Comparison of ENCODE assay signal across 20 mouse cellular contexts in the genomic region with DNA sequence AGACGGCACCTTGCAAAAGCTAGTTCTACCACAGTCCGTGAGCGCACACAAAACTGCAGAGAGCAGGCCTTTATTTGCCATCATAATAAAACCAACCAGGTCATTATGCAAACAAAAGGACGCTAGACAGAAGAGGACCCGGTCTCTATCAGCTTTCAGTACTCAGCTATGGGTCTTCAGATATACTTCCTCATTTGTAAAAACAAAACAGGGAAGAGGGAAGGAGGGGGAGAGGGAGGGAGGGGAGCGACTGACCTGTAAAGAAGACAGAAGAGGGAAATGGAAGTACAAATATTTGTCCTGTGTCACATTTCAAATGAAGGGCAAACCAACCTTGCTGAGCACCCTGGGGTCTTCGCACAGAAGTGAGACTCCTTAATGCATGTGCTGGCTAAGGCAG. TPM values are rescaled to one million over a fixed set of nuclear protein-coding genes. Genes with fewer than 3 reads are reported as not detected.
DNase-seq lines count a peak whose midpoint lies in the region; ATAC-seq and TF ChIP-seq lines count a peak whose summit lies in the region.
"Had no signal": no experiment of that assay in that cellular context is flagged by ENCODE, and none has a peak within 500 bp of the region (broad histone marks: within the 10 kb centered on the region; RNA-seq: fewer than 3 reads in every experiment).

No protein-coding gene starts in this region.

- TF ChIP-seq EP300 in liver, postnatal 0 days (IDR thresholded peaks at IDR 0.05; ENCODE audit: low read depth) = no peak

- H3K4me3 ChIP-seq in liver, postnatal 0 days (ENCODE audit: low read depth, low read length) = no peak overlapping the region
- no peak overlapping the region for H3K4me3 ChIP-seq in liver, embryonic 11.5 days (ENCODE audit: low read depth, low read length)
- peak overlapping the region; percentile 29; the same call in 1 of the 2 replicates for H3K4me3 ChIP-seq in G1E (ENCODE audit: low read depth, low read length)
- H3K4me3 ChIP-seq in intestine, embryonic 16.5 days (ENCODE audit: low read length) = no peak overlapping the region
- H3K4me3 ChIP-seq: embryonic facial prominence, embryonic 10.5 days; erythroblast, embryonic 14.5 days had no signal

- no peaks in the 10 kb centered on the region for H3K9me3 ChIP-seq in liver, postnatal 0 days (ENCODE audit: low read length)
- H3K9me3 ChIP-seq in liver, embryonic 11.5 days (ENCODE audit: control insufficient read depth, low read length) = no peaks in the 10 kb centered on the region
- no peaks in the 10 kb centered on the region for H3K9me3 ChIP-seq in G1E (replicated peaks)
- H3K9me3 ChIP-seq in intestine, embryonic 16.5 days (ENCODE audit: control insufficient read depth, low read length) = no peaks in the 10 kb centered on the region
- H3K9me3 ChIP-seq: embryonic facial prominence, embryonic 10.5 days had no signal

- no peak for TF ChIP-seq CTCF in liver, postnatal 0 days (IDR thresholded peaks at IDR 0.05; ENCODE audit: low read depth)
- TF ChIP-seq CTCF in G1E (IDR thresholded peaks at IDR 0.05; ENCODE audit: low read depth, low read length) = no peak

- WGBS in liver, postnatal 0 days (ENCODE audit: insufficient replicate concordance) = 29% methylated on average over 7 of the region's 7 CpGs
- WGBS in liver, embryonic 11.5 days = 54% methylated on average over 7 of the region's 7 CpGs
- WGBS in intestine, embryonic 16.5 days = 51% methylated on average over 7 of the region's 7 CpGs

- peak overlapping the region; percentile 34 for H3K4me2 ChIP-seq in liver, postnatal 0 days (ENCODE audit: low read depth, low read length)
- no peak overlapping the region for H3K4me2 ChIP-seq in liver, embryonic 11.5 days
- no peak overlapping the region for H3K4me2 ChIP-seq in intestine, embryonic 16.5 days (ENCODE audit: low read depth, low read length)
- H3K4me2 ChIP-seq: hindbrain, embryonic 14.5 days had no signal

- no peak for DNase-seq in liver, postnatal 0 days
- no peak for DNase-seq in liver, embryonic 11.5 days (ENCODE audit: low spot score)
- DNase-seq in G1E (ENCODE audit: low spot score) = peak; percentile 71
- peak; percentile 14 for DNase-seq in splenic B cell, adult 2 months (ENCODE audit: low read depth, low spot score)
- DNase-seq in natural killer cell, adult 2 months (ENCODE audit: low spot score in 2 of 2) = no peak
- DNase-seq in left cerebral cortex, postnatal 25 days (ENCODE audit: low spot score in 2 of 2) = no peak
- DNase-seq in T-cell, adult 2 months (ENCODE audit: low spot score) = no peak
- DNase-seq: adrenal gland, postnatal 14 days; cerebellum, postnatal 14 days; heart, adult 18-20 months; left cerebral cortex, postnatal 4 days; lung, adult 2 months; midbrain, embryonic 14.5 days; right cerebral cortex, postnatal 4 days; thymus, postnatal 4 days had no signal

- H3K9ac ChIP-seq in liver, postnatal 0 days (replicated peaks) = 0 out of 2 replicates have a peak overlapping the region, but pooled peaks have one; percentile 16
- no peak overlapping the region for H3K9ac ChIP-seq in liver, embryonic 11.5 days (ENCODE audit: low read depth, low read length)
- H3K9ac ChIP-seq in intestine, embryonic 16.5 days (ENCODE audit: low read depth, low read length) = no peak overlapping the region
- H3K9ac ChIP-seq: hindbrain, embryonic 14.5 days had no signal

- H3K36me3 ChIP-seq in liver, postnatal 0 days (replicated peaks; ENCODE audit: insufficient read depth, low read length) = peaks cover 24% of the 10 kb centered on the region
- no peaks in the 10 kb centered on the region for H3K36me3 ChIP-seq in liver, embryonic 11.5 days (ENCODE audit: control insufficient read depth, insufficient read depth, low read length)
- peaks cover 62% of the 10 kb centered on the region for H3K36me3 ChIP-seq in G1E (replicated peaks)
- no peaks in the 10 kb centered on the region for H3K36me3 ChIP-seq in intestine, embryonic 16.5 days (ENCODE audit: control insufficient read depth, insufficient read depth, low read length)
- H3K36me3 ChIP-seq in splenic B cell, adult 2 months (ENCODE audit: control insufficient read depth, insufficient read depth, low read length, poor library complexity, severe bottlenecking) = no peaks in the 10 kb centered on the region
- H3K36me3 ChIP-seq: embryonic facial prominence, embryonic 10.5 days had no signal

- intact Hi-C loops in left cerebral cortex, postnatal 25 days (cut with DNase I) = no loop called here

- H3K4me1 ChIP-seq in liver, postnatal 0 days (ENCODE audit: insufficient read depth) = peaks cover 18% of the 10 kb centered on the region
- H3K4me1 ChIP-seq in liver, embryonic 11.5 days (replicated peaks; ENCODE audit: control insufficient read depth, insufficient read depth, low read length) = peaks cover 6% of the 10 kb centered on the region; the same call in 1 of the 2 replicates
- H3K4me1 ChIP-seq in G1E (ENCODE audit: insufficient read depth, low read depth, low read length) = peaks cover 39% of the 10 kb centered on the region
- 0 out of 2 replicates have a peak, but pooled peaks cover 7% of the 10 kb centered on the region for H3K4me1 ChIP-seq in intestine, embryonic 16.5 days (ENCODE audit: control insufficient read depth, insufficient read depth, low read length)

- H3K27ac ChIP-seq in liver, postnatal 0 days (ENCODE audit: low read depth) = peak overlapping the region; percentile 53
- H3K27ac ChIP-seq in liver, embryonic 11.5 days (ENCODE audit: low read depth, low read length) = no peak overlapping the region
- H3K27ac ChIP-seq in intestine, embryonic 16.5 days (ENCODE audit: low read length) = peak overlapping the region; percentile 39; the same call in 1 of the 2 replicates
- H3K27ac ChIP-seq: embryonic facial prominence, embryonic 10.5 days; hindbrain, embryonic 14.5 days had no signal

- no peaks in the 10 kb centered on the region for H3K27me3 ChIP-seq in liver, postnatal 0 days (ENCODE audit: insufficient read depth, low read length)
- no peaks in the 10 kb centered on the region for H3K27me3 ChIP-seq in liver, embryonic 11.5 days (replicated peaks; ENCODE audit: control insufficient read depth, insufficient read depth, low read length)
- H3K27me3 ChIP-seq in G1E (ENCODE audit: insufficient read depth, low read length) = no peaks in the 10 kb centered on the region
- no peaks in the 10 kb centered on the region for H3K27me3 ChIP-seq in intestine, embryonic 16.5 days (replicated peaks; ENCODE audit: control insufficient read depth, insufficient read depth, low read length)
- H3K27me3 ChIP-seq in splenic B cell, adult 2 months (ENCODE audit: control insufficient read depth, insufficient read depth, low read length, poor library complexity, severe bottlenecking) = no peaks in the 10 kb centered on the region

- peak; percentile 37 for ATAC-seq in liver, postnatal 0 days
- no peak for ATAC-seq in liver, embryonic 11.5 days (replicated peaks; ENCODE audit: low FRiP score)
- 0 out of 2 replicates have a peak, but pooled peaks have one; percentile 52 for ATAC-seq in G1E (ENCODE audit: extremely low read depth, insufficient number of reproducible peaks, low FRiP score, poor library complexity, severe bottlenecking)
- 0 out of 2 replicates have a peak, but pooled peaks have one; percentile 21 for ATAC-seq in intestine, embryonic 16.5 days
- ATAC-seq: forebrain, embryonic 16.5 days had no signal

RNA-seq across cellular contexts. Expression of a gene that starts 41.0 kb away (rescaled TPM):
- polyA plus RNA-seq in liver, postnatal 0 days (2015; fragmentation: Nextera tagmentation; extraction: Ambion mirVana) = 306 and 334 TPM in 2 replicates
- 694 and 768 TPM in 2 replicates for polyA plus RNA-seq in liver, embryonic 11.5 days (2014; fragmentation: Nextera tagmentation; extraction: Ambion mirVana)
- total RNA-seq in G1E (2014; fragmentation: Nextera tagmentation) = 2,463 and 2,512 TPM in 2 replicates
- 739 and 825 TPM in 2 replicates for total RNA-seq in G1E (2017)
- polyA plus RNA-seq in G1E (2012) = 438 and 479 TPM in 2 replicates
- polyA plus RNA-seq in intestine, embryonic 16.5 days (2015; fragmentation: Nextera tagmentation; extraction: Ambion mirVana) = 426 and 432 TPM in 2 replicates
- 100 to 1,000 TPM; 449 to 504 TPM for total RNA-seq in left cerebral cortex, postnatal 25 days (2021)

Comparison
In these comparisons a context has a peak if more than half of its experiments do, and no peak if none do; other contexts are left out.
1. DNase-seq: peak in G1E (single experiment) and splenic B cell, adult 2 months (single experiment); none in liver, postnatal 0 days (single experiment), liver, embryonic 11.5 days (single experiment), natural killer cell, adult 2 months (0 of 2), left cerebral cortex, postnatal 25 days (0 of 2) and T-cell, adult 2 months (single experiment).